Mouse (Mus musculus): ENCODE data around the gene 1700092M07Rik. TPM values are rescaled to one million over a fixed set of nuclear protein-coding genes. Genes with fewer than 3 reads are reported as not detected.

Gene 1700092M07Rik
- total and polyA plus RNA-seq, 2 experiments from 2014 or later = 0.85 TPM; not detected in 1

DNA sequence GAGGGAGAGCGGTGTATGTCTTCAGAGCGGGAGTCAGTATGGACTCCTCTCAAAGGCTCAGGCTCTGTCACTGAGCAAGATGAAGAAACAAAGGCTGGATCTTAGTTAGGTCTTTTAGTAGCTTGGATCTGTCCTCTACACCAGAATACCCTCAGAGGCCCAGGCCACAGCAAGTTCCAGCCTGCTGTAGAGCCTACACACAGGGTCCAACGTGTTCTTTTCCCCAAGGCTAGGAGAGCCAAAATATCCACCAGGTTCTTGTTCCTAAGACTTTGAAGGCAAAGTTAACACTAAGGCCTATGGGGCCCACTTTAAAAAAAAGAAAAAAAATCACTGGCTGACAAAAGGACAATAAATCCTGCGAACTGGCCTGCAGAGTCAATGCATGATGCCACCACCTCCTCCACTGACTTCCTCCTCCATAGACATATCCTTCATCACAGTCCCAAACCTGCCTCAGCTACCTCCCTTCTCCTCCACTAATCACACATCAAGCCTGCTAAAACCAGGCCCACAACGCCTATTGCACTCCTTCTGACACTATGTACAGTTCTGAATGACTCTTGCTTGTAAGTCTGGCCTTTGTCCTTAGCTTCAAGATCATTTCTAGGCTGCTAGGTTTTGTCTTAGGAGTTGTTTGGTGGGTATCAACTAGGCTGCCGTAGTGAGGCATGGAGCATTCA, 35.4 kb upstream of the 1700092M07Rik start:
- DNase-seq (ENCODE audit: low spot score) (no peak), ATAC-seq (no peak)
- Histone ChIP-seq H3K9me3 (ENCODE audit: low read length) (no peaks in the 10 kb centered on the region), H3K27me3 (ENCODE audit: insufficient read depth, low read length) (no peaks in the 10 kb centered on the region), H3K9ac (replicated peaks; ENCODE audit: low read length) (no peak overlapping the region), H3K4me3 (ENCODE audit: low read length) (no peak overlapping the region), H3K4me2 (ENCODE audit: low read depth, low read length) (no peak overlapping the region), H3K27ac (no peak overlapping the region), H3K36me3 (ENCODE audit: insufficient read depth, low read length) (peaks cover 34% of the 10 kb centered on the region), H3K4me1 (ENCODE audit: insufficient read depth, low read length) (no peaks in the 10 kb centered on the region)
- WGBS = 66% methylated on average over 6 of the region's 6 CpGs
- TF ChIP-seq CTCF (IDR thresholded peaks at IDR 0.05; ENCODE audit: low read depth) = no peak

DNA sequence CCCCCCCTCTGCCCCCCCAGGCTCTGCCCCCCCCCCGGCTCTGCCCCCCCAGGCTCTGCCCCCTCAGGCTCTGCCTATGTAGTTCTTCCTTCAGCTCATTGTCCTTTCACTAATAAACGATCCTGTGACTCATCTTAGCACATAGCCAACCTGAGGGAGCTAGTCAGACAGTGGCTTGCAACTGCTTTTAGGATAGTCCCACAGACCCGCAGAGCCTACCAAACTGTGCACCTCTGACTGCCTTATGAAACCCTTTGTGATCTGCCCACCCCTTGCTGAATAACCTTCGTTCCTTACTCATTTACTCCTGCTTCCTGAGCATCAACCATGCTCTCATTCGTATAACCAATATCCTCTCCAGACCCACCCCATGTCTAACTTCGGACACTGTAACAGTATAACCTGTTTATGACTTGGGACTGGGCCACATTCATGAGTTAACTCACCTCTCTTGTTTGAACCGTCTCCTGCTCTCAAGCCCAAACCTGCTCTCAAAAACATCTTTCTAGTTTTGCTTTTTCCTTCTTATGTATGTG, 34.3 kb upstream of the 1700092M07Rik start:
- 85% methylated on average over 7 of the region's 7 CpGs for WGBS
- Histone ChIP-seq H3K4me2 (ENCODE audit: low read depth, low read length) (no peak overlapping the region), H3K36me3 (ENCODE audit: insufficient read depth, low read length) (peaks cover 39% of the 10 kb centered on the region), H3K4me3 (ENCODE audit: low read length) (no peak overlapping the region), H3K4me1 (ENCODE audit: insufficient read depth, low read length) (0 out of 2 replicates have a peak, but pooled peaks cover 2% of the 10 kb centered on the region), H3K9me3 (ENCODE audit: low read length) (no peaks in the 10 kb centered on the region), H3K27ac (no peak overlapping the region), H3K9ac (replicated peaks; ENCODE audit: low read length) (no peak overlapping the region), H3K27me3 (ENCODE audit: insufficient read depth, low read length) (no peaks in the 10 kb centered on the region)
- ATAC-seq (no peak), DNase-seq (ENCODE audit: low spot score) (no peak)
- TF ChIP-seq CTCF (IDR thresholded peaks at IDR 0.05; ENCODE audit: low read depth) = no peak

DNA sequence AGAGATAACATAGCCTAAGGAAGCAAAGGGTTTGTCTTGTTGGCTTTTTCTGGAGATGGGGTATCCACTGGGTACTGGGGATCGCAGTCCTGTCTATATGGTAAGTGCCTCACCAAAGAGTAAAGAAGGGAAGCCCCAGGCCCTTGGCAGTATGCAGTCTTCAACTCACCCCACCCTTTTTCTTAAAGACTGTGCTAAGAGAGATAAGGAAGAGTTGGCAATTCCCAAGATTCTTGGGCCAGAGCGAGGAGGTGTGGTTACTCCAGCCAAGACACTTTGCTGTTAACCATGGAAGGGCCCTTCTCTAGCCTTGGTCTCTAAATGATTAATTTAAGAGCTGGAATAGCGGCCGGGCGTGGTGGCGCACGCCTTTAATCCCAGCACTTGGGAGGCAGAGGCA, 33.6 kb upstream of the 1700092M07Rik start:
- Histone ChIP-seq H3K9me3 (ENCODE audit: low read length) (no peaks in the 10 kb centered on the region), H3K4me2 (ENCODE audit: low read depth, low read length) (no peak overlapping the region), H3K27me3 (ENCODE audit: insufficient read depth, low read length) (no peaks in the 10 kb centered on the region), H3K4me1 (ENCODE audit: insufficient read depth, low read length) (peaks cover 3% of the 10 kb centered on the region; the same call in 1 of the 2 replicates), H3K4me3 (ENCODE audit: low read length) (no peak overlapping the region), H3K27ac (no peak overlapping the region), H3K9ac (replicated peaks; ENCODE audit: low read length) (no peak overlapping the region), H3K36me3 (ENCODE audit: insufficient read depth, low read length) (peaks cover 39% of the 10 kb centered on the region)
- no peak for TF ChIP-seq CTCF (IDR thresholded peaks at IDR 0.05; ENCODE audit: low read depth)
- 97% methylated on average over 7 of the region's 7 CpGs for WGBS
- no peak for ATAC-seq
- DNase-seq (ENCODE audit: low spot score) = no peak

DNA sequence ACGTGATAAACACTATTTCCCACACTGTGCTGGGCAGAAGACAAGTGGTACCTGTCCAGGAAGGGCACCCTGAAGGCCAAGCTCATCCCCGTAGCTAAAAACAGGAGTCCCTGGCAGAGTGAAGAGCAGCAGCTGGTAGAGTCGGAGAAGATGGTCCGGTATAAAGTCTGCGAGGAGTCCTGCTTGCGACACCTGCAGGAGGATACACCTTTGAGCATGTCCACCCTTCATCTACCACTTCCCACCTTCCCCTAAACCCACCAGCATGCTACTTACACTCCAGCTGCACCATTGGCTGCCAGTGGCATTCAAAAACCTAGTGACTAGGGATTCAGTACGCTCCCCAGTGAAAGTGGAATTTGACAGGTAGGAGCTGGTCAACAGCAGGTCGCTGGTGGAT, 31.6 kb upstream of the 1700092M07Rik start:
- H3K4me1 ChIP-seq (ENCODE audit: insufficient read depth, low read length) = peaks cover 10% of the 10 kb centered on the region
- H3K4me3 ChIP-seq (ENCODE audit: low read length) = no peak overlapping the region
- no peak for ATAC-seq
- no peaks in the 10 kb centered on the region for H3K27me3 ChIP-seq (ENCODE audit: insufficient read depth, low read length)
- 92% methylated on average over 8 of the region's 8 CpGs for WGBS
- DNase-seq (ENCODE audit: low spot score) = no peak
- 0 out of 2 replicates have a peak overlapping the region, but pooled peaks have one; percentile 67 for H3K27ac ChIP-seq
- peaks cover 39% of the 10 kb centered on the region for H3K36me3 ChIP-seq (ENCODE audit: insufficient read depth, low read length)
- no peak for TF ChIP-seq CTCF (IDR thresholded peaks at IDR 0.05; ENCODE audit: low read depth)
- no peak overlapping the region for H3K9ac ChIP-seq (replicated peaks; ENCODE audit: low read length)
- H3K4me2 ChIP-seq (ENCODE audit: low read depth, low read length) = no peak overlapping the region
- no peaks in the 10 kb centered on the region for H3K9me3 ChIP-seq (ENCODE audit: low read length)

DNA sequence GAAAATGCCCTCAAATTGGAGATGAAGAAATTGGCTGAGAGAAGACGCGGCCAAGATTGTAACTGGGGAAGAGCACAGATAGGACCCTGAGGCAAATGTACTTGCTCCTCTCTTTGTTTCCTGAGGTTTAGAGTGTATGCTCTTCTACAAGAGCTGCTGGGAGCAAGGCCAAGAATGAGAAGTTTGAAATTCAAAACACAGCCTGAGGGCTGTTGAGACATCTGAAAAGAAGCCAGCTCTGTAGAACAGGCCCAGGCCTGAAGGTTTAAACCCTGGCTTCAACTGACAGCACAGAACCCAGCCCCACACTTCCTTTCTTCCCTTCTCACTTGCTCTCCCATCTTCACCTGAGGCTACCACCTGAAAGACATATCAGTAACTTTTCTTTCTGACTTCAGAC, 30.5 kb upstream of the 1700092M07Rik start:
- DNase-seq (ENCODE audit: low spot score) (peak; percentile 76), ATAC-seq (no peak)
- no peaks in the 10 kb centered on the region for H3K9me3 ChIP-seq (ENCODE audit: low read length)
- H3K9ac ChIP-seq (replicated peaks; ENCODE audit: low read length) = no peak overlapping the region
- no peak overlapping the region for H3K4me3 ChIP-seq (ENCODE audit: low read length)
- 65% methylated on average over 2 of the region's 2 CpGs for WGBS
- TF ChIP-seq CTCF (IDR thresholded peaks at IDR 0.05; ENCODE audit: low read depth) = no peak
- H3K27ac ChIP-seq = peak overlapping the region; percentile 67
- no peak overlapping the region for H3K4me2 ChIP-seq (ENCODE audit: low read depth, low read length)
- no peaks in the 10 kb centered on the region for H3K27me3 ChIP-seq (ENCODE audit: insufficient read depth, low read length)
- H3K36me3 ChIP-seq (ENCODE audit: insufficient read depth, low read length) = peaks cover 39% of the 10 kb centered on the region
- peaks cover 14% of the 10 kb centered on the region for H3K4me1 ChIP-seq (ENCODE audit: insufficient read depth, low read length)

DNA sequence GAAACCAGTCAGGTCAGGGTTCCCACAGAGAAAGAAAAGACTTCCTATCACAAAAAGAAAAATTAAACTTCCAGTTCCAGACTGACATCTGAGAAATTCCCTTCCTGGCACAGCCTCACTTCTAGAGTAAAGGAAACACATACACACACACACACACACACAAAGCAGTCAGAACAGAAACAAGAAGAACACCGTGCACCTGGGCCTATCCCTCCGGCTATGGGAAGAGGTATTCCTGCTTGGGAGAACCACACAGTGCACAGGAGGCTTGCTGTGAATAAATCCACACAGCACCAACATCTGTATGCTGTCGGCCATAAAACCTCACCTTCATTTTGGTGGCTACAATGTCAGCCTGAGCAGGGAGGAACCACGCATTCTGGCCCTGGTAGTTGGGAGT, 29.0 kb upstream of the 1700092M07Rik start:
- ATAC-seq (no peak), DNase-seq (ENCODE audit: low spot score) (no peak)
- Histone ChIP-seq H3K27me3 (ENCODE audit: insufficient read depth, low read length) (no peaks in the 10 kb centered on the region), H3K4me1 (ENCODE audit: insufficient read depth, low read length) (peaks cover 14% of the 10 kb centered on the region), H3K27ac (no peak overlapping the region), H3K4me2 (ENCODE audit: low read depth, low read length) (peak overlapping the region; percentile 67), H3K9ac (replicated peaks; ENCODE audit: low read length) (peak overlapping the region; percentile 2; the same call in 1 of the 2 replicates), H3K4me3 (ENCODE audit: low read length) (peak overlapping the region; percentile 77), H3K36me3 (ENCODE audit: insufficient read depth, low read length) (peaks cover 39% of the 10 kb centered on the region), H3K9me3 (ENCODE audit: low read length) (no peaks in the 10 kb centered on the region)
- no peak for TF ChIP-seq CTCF (IDR thresholded peaks at IDR 0.05; ENCODE audit: low read depth)
- WGBS = 66% methylated on average over 4 of the region's 4 CpGs

All from hindbrain, postnatal 0 days (tissue).